Mouse (Mus musculus) liver, postnatal 0 days (tissue): ENCODE measurements around the gene Zfp287.

Experiments
- CTCF ChIP-seq: sonication (generic); IDR thresholded peaks from 2 replicates; pipeline ENCODE4 v1.5.1; 2016; ENCODE audit warnings: antibody characterized with exemption, low read depth
- EP300 ChIP-seq: IDR thresholded peaks from 2 replicates; pipeline ENCODE4 v1.6.1; 2016; ENCODE audit warnings: antibody characterized with exemption, low read depth, mild to moderate bottlenecking

DNA sequence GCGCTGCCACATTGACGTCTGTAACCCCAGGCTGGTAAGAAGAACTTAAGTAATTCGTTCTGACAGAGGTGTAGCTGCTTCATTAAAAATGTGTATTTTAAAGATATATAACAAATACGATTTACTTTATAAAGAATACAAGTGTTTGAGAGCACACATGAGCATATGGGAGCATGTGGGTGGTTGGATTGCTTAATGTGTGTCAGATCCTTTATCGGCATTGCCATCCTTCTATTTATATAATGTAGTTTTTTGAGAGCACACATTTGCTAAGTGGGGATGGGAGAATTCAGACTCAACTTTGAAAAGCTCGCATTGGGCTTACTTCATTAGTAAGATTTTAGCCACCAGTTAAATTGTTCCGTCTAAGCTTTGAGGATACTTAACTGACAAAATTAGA is 44.8 kb upstream of the Zfp287 start:
- TF ChIP-seq CTCF (no peak), EP300 (no peak)
